Mouse (Mus musculus): Measurements from ENCODE around the gene Trim30b. TPM values are rescaled to one million over a fixed set of nuclear protein-coding genes. Genes with fewer than 3 reads are reported as not detected.
A peak's percentile ranks its signal among the peaks of the same experiment; 100 is the strongest.
"Not testable (repeated sequence)": the region's sequence is repeated elsewhere in the genome, so short reads cannot be mapped to it uniquely, and the experiment has no call there.

Gene Trim30b
- total RNA-seq (2021), result under 1 TPM in 1 of 2 experiments, not detected in 1; 0.14 TPM
- long read RNA-seq, experiment 1, result 0 reads
- long read RNA-seq, experiment 2, result 0 reads

- DNase-seq (ENCODE audit: low spot score in 2 of 2), result no peak
Observed at GRCm38 (mm10) chr7:104369736-104370414, at the start of gene Trim30b. Gene Trim30b (minus strand): TSS chr7:104369884.

- DNase-seq (ENCODE audit: low spot score in 2 of 2), result no peak
Observed at GRCm38 (mm10) chr7:104404460-104404950, 34.8 kb upstream of the Trim30b start.

- no peak for DNase-seq (ENCODE audit: low spot score in 2 of 2)
Observed at GRCm38 (mm10) chr7:104401140-104401539, 31.5 kb upstream of the Trim30b start.

- DNase-seq (ENCODE audit: low spot score in 2 of 2), result no peak
Observed at GRCm38 (mm10) chr7:104400698-104401097, 31.0 kb upstream of the Trim30b start, which contains the start of gene Trim30c. Gene Trim30c (minus strand): TSS chr7:104400837.

GRCm38 (mm10) chr7:104398492-104398891 is 28.8 kb upstream of the Trim30b start:
- no peak for DNase-seq (ENCODE audit: low spot score in 2 of 2)

GRCm38 (mm10) chr7:104366339-104366738 is 3.3 kb downstream of the Trim30b start:
- no peak for DNase-seq (ENCODE audit: low spot score in 2 of 2)

- DNase-seq (ENCODE audit: low spot score in 2 of 2), result no peak
Observed at GRCm38 (mm10) chr7:104353600-104353967, 16.1 kb downstream of the Trim30b start.

- DNase-seq (ENCODE audit: low spot score in 2 of 2), result peak in 1 of 2 experiments; percentile 1
Observed at GRCm38 (mm10) chr7:104352717-104353599, 16.7 kb downstream of the Trim30b start, which contains the start of gene Trim12c. Gene Trim12c (minus strand): TSS chr7:104353362.

- DNase-seq (ENCODE audit: low spot score in 2 of 2), result not testable (repeated sequence)
Observed at GRCm38 (mm10) chr7:104348043-104348442, 21.6 kb downstream of the Trim30b start.

- not testable (repeated sequence) for DNase-seq (ENCODE audit: low spot score in 2 of 2)
Observed at GRCm38 (mm10) chr7:104340744-104341143, 28.9 kb downstream of the Trim30b start.

GRCm38 (mm10) chr7:104335547-104335946 is 34.1 kb downstream of the Trim30b start:
- not testable (repeated sequence) for DNase-seq (ENCODE audit: low spot score in 2 of 2)

GRCm38 (mm10) chr7:104329171-104329570 is 40.5 kb downstream of the Trim30b start, which contains the start of gene Trim34b:
Gene Trim34b (plus strand): TSS chr7:104329471.
- not testable (repeated sequence) for DNase-seq (ENCODE audit: low spot score in 2 of 2)

GRCm38 (mm10) chr7:104322028-104322427 is 47.7 kb downstream of the Trim30b start:
- no peak for DNase-seq (ENCODE audit: low spot score in 2 of 2)

GRCm38 (mm10) chr7:104315369-104316080 is 54.2 kb downstream of the Trim30b start, which contains the start of gene Trim12a:
Gene Trim12a (minus strand): TSS chr7:104315466.
- DNase-seq (ENCODE audit: low spot score in 2 of 2), result not testable (repeated sequence)

GRCm38 (mm10) chr7:104314796-104315353 is 54.8 kb downstream of the Trim30b start:
- DNase-seq (ENCODE audit: low spot score in 2 of 2), result no peak

Other genes with a start within 250 kb of the Trim30b start
- not detected for gene Ubqln5, start 240.1 kb downstream of the Trim30b start, total RNA-seq (2021)
- not detected for gene Olfr643, start 232.5 kb downstream of the Trim30b start, total RNA-seq (2021)
- gene Ubqln3, start 226.6 kb downstream of the Trim30b start, total RNA-seq (2021), result not detected
- gene Ubqlnl, start 219.3 kb downstream of the Trim30b start, total RNA-seq (2021), result not detected
- not detected for gene Olfm5, start 205.1 kb downstream of the Trim30b start, total RNA-seq (2021)
- gene Olfr648, start 186.5 kb downstream of the Trim30b start, total RNA-seq (2021), result under 1 TPM; 0.21 to 0.26 TPM
- gene Olfr649, start 173.9 kb downstream of the Trim30b start, total RNA-seq (2021), result not detected
- gene Trim6, start 151.1 kb downstream of the Trim30b start, total RNA-seq (2021), result not detected
- 1 to 10 TPM in 1 of 2 experiments, under 1 TPM in 1; 1.00 to 1.3 TPM for gene Trim34a, start 125.4 kb downstream of the Trim30b start, total RNA-seq (2021)
- gene Trim5, start 81.8 kb downstream of the Trim30b start, total RNA-seq (2021), result under 1 TPM; 0.37 to 0.63 TPM
- 1 to 10 TPM; 2.2 to 2.6 TPM for gene Trim12a, start 54.4 kb downstream of the Trim30b start, total RNA-seq (2021)
- gene Trim34b, start 40.4 kb downstream of the Trim30b start, total RNA-seq (2021), result not detected
- gene Trim12c, start 16.5 kb downstream of the Trim30b start, total RNA-seq (2021), result 1 to 10 TPM; 1.7 TPM
- not detected for gene Trim30c, start 31.0 kb upstream of the Trim30b start, total RNA-seq (2021)
- gene Trim30a, start 95.3 kb upstream of the Trim30b start, total RNA-seq (2021), result 1 to 10 TPM in 1 of 2 experiments, under 1 TPM in 1; 0.67 to 1.0 TPM
- under 1 TPM; 0.59 to 0.88 TPM for gene Trim30d, start 138.0 kb upstream of the Trim30b start, total RNA-seq (2021)
- gene Olfr651, start 180.2 kb upstream of the Trim30b start, total RNA-seq (2021), result not detected
- gene Olfr652, start 191.0 kb upstream of the Trim30b start, total RNA-seq (2021), result not detected
- gene Olfr653, start 207.4 kb upstream of the Trim30b start, total RNA-seq (2021), result not detected
- gene Olfr654, start 217.1 kb upstream of the Trim30b start, total RNA-seq (2021), result not detected
- not detected for gene Olfr655, start 231.9 kb upstream of the Trim30b start, total RNA-seq (2021)
- not detected for gene Olfr656, start 244.1 kb upstream of the Trim30b start, total RNA-seq (2021)

Data from left cerebral cortex, adult 18-20 months (tissue).